Mouse (Mus musculus) hindbrain, embryonic 13.5 days (tissue): ENCODE data around the gene Pla2g1b. TPM values are rescaled to one million over a fixed set of nuclear protein-coding genes. Genes with fewer than 3 reads are reported as not detected.

ENCODE experiments used
- polyA plus RNA-seq: library from polyadenylated mRNA; unstranded; fragments of >200 nt; fragmentation: Nextera tagmentation; extraction: Ambion mirVana; gene quantifications from 2 replicates; pipeline ENCODE4 v1.2.1, GENCODE M21; 2015

Pla2g1b gene
- polyA plus RNA-seq, 1 experiment from 2014 or later: not detected

Other genes with a start within 250 kb of the Pla2g1b start
- gene Pop5, start 230.4 kb upstream of the Pla2g1b start, polyA plus RNA-seq: 103 and 105 TPM in 2 replicates
- 156 and 160 TPM in 2 replicates for gene Rnf10, start 193.4 kb upstream of the Pla2g1b start, polyA plus RNA-seq
- gene Coq5, start 186.6 kb upstream of the Pla2g1b start, polyA plus RNA-seq: 53.1 and 56.5 TPM in 2 replicates
- gene Dynll1, start 165.3 kb upstream of the Pla2g1b start, polyA plus RNA-seq: 1,285 and 1,377 TPM in 2 replicates
- 165 and 181 TPM in 2 replicates for gene Srsf9, start 139.1 kb upstream of the Pla2g1b start, polyA plus RNA-seq
- 31.8 and 32.6 TPM in 2 replicates for gene Gatc, start 125.1 kb upstream of the Pla2g1b start, polyA plus RNA-seq
- gene Triap1, start 125.0 kb upstream of the Pla2g1b start, polyA plus RNA-seq: 51.7 and 57.6 TPM in 2 replicates
- 1,031 and 1,095 TPM in 2 replicates for gene Cox6a1, start 117.3 kb upstream of the Pla2g1b start, polyA plus RNA-seq
- 71.8 and 76.9 TPM in 2 replicates for gene Msi1, start 36.7 kb upstream of the Pla2g1b start, polyA plus RNA-seq
- gene Sirt4, start 18.5 kb downstream of the Pla2g1b start, polyA plus RNA-seq: 30.0 TPM in 2 replicates
- 19.9 and 23.4 TPM in 2 replicates for gene Pxn, start 40.4 kb downstream of the Pla2g1b start, polyA plus RNA-seq
- 895 and 907 TPM in 2 replicates for gene Rplp0, start 93.2 kb downstream of the Pla2g1b start, polyA plus RNA-seq
- gene Gcn1l1, start 99.0 kb downstream of the Pla2g1b start, polyA plus RNA-seq: 42.2 and 42.4 TPM in 2 replicates
- gene Rab35, start 165.6 kb downstream of the Pla2g1b start, polyA plus RNA-seq: 17.1 and 17.8 TPM in 2 replicates